Mouse (Mus musculus) CH12.LX (cell line): Measurements from ENCODE around the gene Rnf182.

Source experiments
- CHD2 ChIP-seq: IDR thresholded peaks from 2 replicates; pipeline ENCODE4 v1.6.1; 2011; ENCODE audit warnings: low read length, improper control_type of control experiment
- CTCF ChIP-seq, 2 experiments: IDR thresholded peaks in 1 of 2; conservative IDR thresholded peaks in 1 of 2; 2 replicates each; pipeline ENCODE4 v1.5.1; 2011 to 2012; ENCODE audit warnings: low read depth in 2 of 2, low read length in 2 of 2, improper control_type of control experiment in 1 of 2, inconsistent platforms in 1 of 2, mild to moderate bottlenecking in 1 of 2, moderate library complexity in 1 of 2
- GABPA ChIP-seq: IDR thresholded peaks from 2 replicates; pipeline ENCODE4 v1.6.1; 2012; ENCODE audit warnings: low read depth, low read length, improper control_type of control experiment, inconsistent platforms; ENCODE audit not compliant: insufficient replicate concordance
- HCFC1 ChIP-seq: IDR thresholded peaks from 2 replicates; pipeline ENCODE4 v1.6.1; 2012; ENCODE audit warnings: low read depth, mild to moderate bottlenecking, inconsistent platforms, low read length, improper control_type of control experiment
- JUN ChIP-seq: IDR thresholded peaks from 2 replicates; pipeline ENCODE4 v1.6.1; 2011; ENCODE audit warnings: low read depth, mild to moderate bottlenecking, low read length, improper control_type of control experiment, moderate library complexity; ENCODE audit not compliant: insufficient read depth
- MXI1 ChIP-seq: IDR thresholded peaks from 2 replicates; pipeline ENCODE4 v1.6.1; 2011; ENCODE audit warnings: mild to moderate bottlenecking, low read depth, low read length, improper control_type of control experiment
- MYC ChIP-seq: IDR thresholded peaks from 2 replicates; pipeline ENCODE4 v1.6.1; 2011; ENCODE audit warnings: low read depth, mild to moderate bottlenecking, improper control_type of control experiment, low read length
- PAX5 ChIP-seq: IDR thresholded peaks from 2 replicates; pipeline ENCODE4 v1.6.1; 2012; ENCODE audit warnings: low read length, inconsistent platforms, mixed read lengths
- POLR2A ChIP-seq: IDR thresholded peaks from 2 replicates; pipeline ENCODE4 v1.6.1; 2011; ENCODE audit warnings: low read depth, mild to moderate bottlenecking, improper control_type of control experiment, low read length
- POLR2AphosphoS2 ChIP-seq: IDR thresholded peaks from 2 replicates; pipeline ENCODE4 v1.6.1; 2011; ENCODE audit warnings: low read depth, low read length, improper control_type of control experiment
- RCOR1 ChIP-seq: conservative IDR thresholded peaks from 2 replicates; pipeline ENCODE4 v1.6.1; 2012; ENCODE audit warnings: low read depth, mild to moderate bottlenecking, inconsistent platforms, low read length, improper control_type of control experiment
- USF1 ChIP-seq: IDR thresholded peaks from 2 replicates; pipeline ENCODE4 v1.6.1; 2014; ENCODE audit warnings: low read depth, mild to moderate bottlenecking, inconsistent platforms, low read length, improper control_type of control experiment
- ZKSCAN1 ChIP-seq: IDR thresholded peaks from 2 replicates; pipeline ENCODE4 v1.6.1; 2012; ENCODE audit warnings: low read depth, inconsistent platforms, low read length, improper control_type of control experiment, borderline replicate concordance

GRCm38 (mm10) chr13:43586966-43587365 lies 28.5 kb upstream of the Rnf182 start:
- TF ChIP-seq CTCF (conservative IDR thresholded peaks at IDR 0.05 in 1 of 2, IDR thresholded peaks at IDR 0.05 in 1 of 2; ENCODE audit: low read depth in 2 of 2, low read length in 2 of 2) (no peak), HCFC1 (no peak), GABPA (no peak), MXI1 (no peak), PAX5 (no peak), CHD2 (no peak), RCOR1 (no peak), USF1 (no peak), ZKSCAN1 (no peak), MYC (no peak), JUN (no peak), POLR2A (no peak), POLR2AphosphoS2 (no peak)
